Mouse (Mus musculus): ENCODE results near the gene Cacna2d2.

DNA sequence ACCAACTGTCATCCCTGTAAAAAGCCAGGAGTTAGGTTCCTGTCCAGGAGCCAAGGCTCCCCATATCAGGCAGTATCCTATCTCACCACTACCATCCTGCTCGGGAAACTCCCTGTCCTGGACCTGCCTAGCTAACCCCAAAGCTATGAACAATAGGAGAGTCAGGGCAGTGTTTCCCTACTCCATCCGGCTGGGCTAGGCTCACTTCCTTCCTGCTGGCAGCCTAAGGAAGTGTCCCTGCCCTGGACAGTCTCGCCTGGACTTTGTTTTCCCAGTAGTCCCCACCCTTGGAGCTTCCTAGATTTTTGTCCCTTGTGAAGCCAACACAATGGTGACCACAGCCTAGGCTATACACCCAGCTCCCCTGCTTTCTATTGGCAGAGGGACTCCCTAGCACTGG, 167.4 kb downstream of the Cacna2d2 start:
- TF ChIP-seq POLR2A (IDR thresholded peaks at IDR 0.05; ENCODE audit: borderline replicate concordance, extremely low read depth, low read depth, low read length) (peak; percentile 51; the same call in 1 of the 2 replicates), CTCF (IDR thresholded peaks at IDR 0.05; ENCODE audit: insufficient read depth, low read length) (no peak)
